Mouse (Mus musculus): ENCODE measurements at regions not wholly inside any gene's neighbourhood (a gene's known extent, or its start where the extent isn't known, plus 50 kb on each side); places are given as distances from the start of the nearest gene placed in this dataset.
A peak's percentile ranks its signal among the peaks of the same experiment; 100 is the strongest.

DNA sequence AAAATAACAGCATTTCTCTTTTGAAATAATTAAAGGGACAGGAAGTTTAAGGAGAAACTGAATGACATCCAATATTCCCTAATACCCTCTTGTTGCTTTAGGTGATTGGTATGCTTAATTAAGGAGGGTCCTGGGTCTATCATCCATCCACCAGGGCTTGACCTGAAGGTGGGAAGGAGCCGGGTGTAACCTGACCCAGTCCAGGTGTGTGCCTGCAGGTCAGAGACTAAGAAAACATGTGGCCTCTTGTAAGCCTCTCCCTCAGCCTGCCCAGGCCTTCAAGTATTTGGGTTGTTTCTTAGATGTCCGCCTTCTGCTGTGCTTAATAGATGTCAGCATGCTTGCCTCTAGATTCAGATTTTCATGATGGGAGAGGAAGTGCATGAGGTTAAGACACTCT lies 74.7 kb upstream of the Gm10295 start:
- peak; percentile 73 for DNase-seq (ENCODE audit: low spot score)

DNA sequence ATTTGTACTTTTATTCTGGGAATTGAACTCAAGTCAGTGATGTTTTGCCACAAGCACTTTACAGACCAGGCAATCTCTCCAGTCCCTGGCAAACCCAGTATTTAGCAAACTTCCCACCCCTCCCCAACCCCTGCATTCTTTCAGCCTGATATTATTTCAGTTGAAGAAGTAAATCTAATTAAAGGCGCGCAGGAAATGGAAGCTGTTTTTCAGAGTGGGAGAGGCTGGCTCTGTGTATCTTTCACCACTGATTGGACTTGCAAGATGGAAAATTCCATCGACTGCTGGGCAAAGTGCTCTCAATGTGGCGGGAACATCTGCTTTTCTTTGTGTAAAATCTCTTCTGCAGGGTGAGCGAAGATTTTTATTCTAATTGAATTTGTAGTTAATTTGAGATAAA lies 68.0 kb upstream of the Gm10295 start:
- H3K27ac ChIP-seq (replicated peaks), result no peak overlapping the region; the same call in 1 of the 2 replicates
- DNase-seq (ENCODE audit: low spot score), result peak; percentile 24
- H3K4me1 ChIP-seq, result peaks cover 9% of the 10 kb centered on the region
- 63% methylated on average over 5 of the region's 5 CpGs for WGBS
- H3K36me3 ChIP-seq (replicated peaks), result no peaks in the 10 kb centered on the region
- H3K4me3 ChIP-seq, result no peak overlapping the region
- H3K9me3 ChIP-seq, result no peaks in the 10 kb centered on the region
- H3K27me3 ChIP-seq (replicated peaks; ENCODE audit: low read depth, poor library complexity, severe bottlenecking), result no peaks in the 10 kb centered on the region

More for the DNA sequence above, 74.7 kb upstream of the Gm10295 start:
- no peaks in the 10 kb centered on the region for H3K27me3 ChIP-seq (replicated peaks; ENCODE audit: low read depth, poor library complexity, severe bottlenecking)
- WGBS, result 23% methylated on average over 2 of the region's 2 CpGs
- H3K36me3 ChIP-seq (replicated peaks), result no peaks in the 10 kb centered on the region
- H3K9me3 ChIP-seq, result no peaks in the 10 kb centered on the region
- H3K4me1 ChIP-seq, result peaks cover 8% of the 10 kb centered on the region
- H3K4me3 ChIP-seq, result no peak overlapping the region
- no peak overlapping the region for H3K27ac ChIP-seq (replicated peaks)

- no peak overlapping the region; the same call in 1 of the 2 replicates for H3K27ac ChIP-seq (replicated peaks)
- no peak for DNase-seq (ENCODE audit: low spot score)
- WGBS, result 61% methylated on average over 3 of the region's 3 CpGs
These were observed 67.6 kb upstream of the Gm10295 start for GRCm38 (mm10) chr7:71418856-71419255.

DNA sequence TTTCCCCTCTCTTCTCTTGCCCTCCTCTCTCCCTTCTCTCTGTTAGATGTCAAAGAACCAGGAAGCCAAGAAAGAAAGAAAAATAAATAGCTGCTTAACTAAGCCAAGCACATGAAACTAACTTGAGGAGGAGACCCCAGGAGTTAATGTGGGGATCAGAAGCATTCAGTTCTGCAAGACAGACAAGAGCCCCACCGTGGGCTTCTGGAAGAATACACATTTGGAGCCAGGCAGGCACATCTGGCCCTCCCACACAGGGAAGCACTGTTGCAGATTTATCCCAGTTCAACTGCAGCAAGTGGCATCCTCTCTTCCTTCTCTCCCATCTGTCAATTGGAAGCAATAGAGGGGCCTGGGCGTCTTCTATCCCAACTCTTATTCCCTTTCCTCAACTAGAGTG lies 63.5 kb upstream of the Gm10295 start:
- Histone ChIP-seq H3K4me1 (peaks cover 25% of the 10 kb centered on the region), H3K9me3 (no peaks in the 10 kb centered on the region), H3K36me3 (replicated peaks) (no peaks in the 10 kb centered on the region), H3K27me3 (replicated peaks; ENCODE audit: low read depth, poor library complexity, severe bottlenecking) (peaks cover 16% of the 10 kb centered on the region), H3K4me3 (no peak overlapping the region), H3K27ac (replicated peaks) (no peak overlapping the region)
- no peak for DNase-seq (ENCODE audit: low spot score)
- WGBS, result 61% methylated on average over 2 of the region's 2 CpGs

More at GRCm38 (mm10) chr7:71418856-71419255, 67.6 kb upstream of the Gm10295 start:
- H3K36me3 ChIP-seq (replicated peaks), result no peaks in the 10 kb centered on the region
- H3K4me1 ChIP-seq, result peaks cover 9% of the 10 kb centered on the region
- H3K4me3 ChIP-seq, result no peak overlapping the region
- H3K27me3 ChIP-seq (replicated peaks; ENCODE audit: low read depth, poor library complexity, severe bottlenecking), result no peaks in the 10 kb centered on the region
- no peaks in the 10 kb centered on the region for H3K9me3 ChIP-seq

DNA sequence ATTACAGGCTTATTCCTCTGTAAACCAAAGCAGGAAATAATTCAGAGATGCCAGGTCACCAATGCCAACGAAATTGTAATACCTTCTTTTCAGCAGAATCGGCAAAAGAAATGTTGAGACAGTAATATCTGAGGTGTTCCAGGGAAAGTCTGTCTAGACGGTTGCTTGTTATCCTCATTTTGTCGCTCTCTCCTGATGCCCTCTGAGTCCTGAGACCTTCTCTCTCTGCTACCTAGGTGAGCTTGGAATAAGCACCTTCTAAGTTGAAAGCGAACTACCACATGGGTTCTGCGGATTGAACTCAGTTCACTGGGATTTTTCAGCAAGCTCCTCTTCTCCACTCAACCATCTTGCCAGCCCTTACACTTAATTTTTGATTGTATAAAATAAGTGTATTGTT lies 61.8 kb upstream of the Gm10295 start:
- Histone ChIP-seq H3K9me3 (no peaks in the 10 kb centered on the region), H3K4me3 (no peak overlapping the region), H3K27ac (replicated peaks) (no peak overlapping the region), H3K36me3 (replicated peaks) (no peaks in the 10 kb centered on the region), H3K4me1 (peaks cover 20% of the 10 kb centered on the region), H3K27me3 (replicated peaks; ENCODE audit: low read depth, poor library complexity, severe bottlenecking) (peaks cover 20% of the 10 kb centered on the region)
- DNase-seq (ENCODE audit: low spot score), result no peak
- WGBS, result 88% methylated on average over 6 of the region's 6 CpGs

GRCm38 (mm10) chr7:71412079-71412478 lies 60.8 kb upstream of the Gm10295 start:
- H3K4me1 ChIP-seq, result peaks cover 20% of the 10 kb centered on the region
- H3K9me3 ChIP-seq, result no peaks in the 10 kb centered on the region
- H3K27me3 ChIP-seq (replicated peaks; ENCODE audit: low read depth, poor library complexity, severe bottlenecking), result peaks cover 27% of the 10 kb centered on the region
- peak overlapping the region; percentile 49 for H3K4me3 ChIP-seq
- WGBS, result 4% methylated on average over 12 of the region's 12 CpGs
- H3K36me3 ChIP-seq (replicated peaks), result no peaks in the 10 kb centered on the region
- peak overlapping the region; percentile 83 for H3K27ac ChIP-seq (replicated peaks)
- peak; percentile 88 for DNase-seq (ENCODE audit: low spot score)

DNA sequence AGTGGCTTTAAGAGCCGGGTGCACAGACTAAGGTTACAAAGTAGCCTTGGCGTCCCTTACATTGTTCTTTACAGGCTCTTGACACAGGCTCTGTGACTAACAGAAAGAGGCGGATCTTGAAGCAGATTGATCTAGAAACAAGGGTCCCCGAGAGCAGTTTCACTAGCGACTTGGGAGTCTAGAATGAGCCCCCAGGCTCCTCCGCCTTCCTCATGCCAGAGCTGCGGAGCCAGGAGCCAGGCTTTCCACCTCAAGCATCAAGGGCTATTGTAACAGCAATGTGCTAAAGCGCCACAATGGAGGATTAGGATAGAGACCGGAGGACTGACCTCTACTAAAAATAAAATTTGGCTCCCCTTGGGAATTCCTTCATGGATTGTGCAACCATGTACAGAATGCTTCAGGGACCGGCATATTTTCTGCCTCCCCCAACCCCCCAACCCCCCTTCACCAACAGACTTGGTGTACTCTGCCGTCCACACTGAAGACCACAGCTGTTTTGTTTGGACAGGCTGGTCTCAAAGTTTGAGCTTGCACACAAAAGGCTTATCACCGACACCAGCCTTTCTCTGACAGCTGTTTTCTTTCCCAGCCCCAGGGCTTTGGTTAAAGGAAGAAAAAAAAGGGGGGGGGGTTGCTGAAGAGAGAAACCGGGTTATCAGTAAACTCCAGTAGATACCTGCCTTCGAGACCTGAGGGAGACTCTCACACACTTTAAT lies 60.2 kb upstream of the Gm10295 start:
- peaks cover 30% of the 10 kb centered on the region for H3K27me3 ChIP-seq (replicated peaks; ENCODE audit: low read depth, poor library complexity, severe bottlenecking)
- H3K36me3 ChIP-seq (replicated peaks), result no peaks in the 10 kb centered on the region
- 6% methylated on average over 14 of the region's 14 CpGs for WGBS
- H3K4me1 ChIP-seq, result peaks cover 20% of the 10 kb centered on the region
- peak; percentile 62 for DNase-seq (ENCODE audit: low spot score)
- H3K4me3 ChIP-seq, result peak overlapping the region; percentile 49
- H3K27ac ChIP-seq (replicated peaks), result peak overlapping the region; percentile 83
- H3K9me3 ChIP-seq, result no peaks in the 10 kb centered on the region

DNA sequence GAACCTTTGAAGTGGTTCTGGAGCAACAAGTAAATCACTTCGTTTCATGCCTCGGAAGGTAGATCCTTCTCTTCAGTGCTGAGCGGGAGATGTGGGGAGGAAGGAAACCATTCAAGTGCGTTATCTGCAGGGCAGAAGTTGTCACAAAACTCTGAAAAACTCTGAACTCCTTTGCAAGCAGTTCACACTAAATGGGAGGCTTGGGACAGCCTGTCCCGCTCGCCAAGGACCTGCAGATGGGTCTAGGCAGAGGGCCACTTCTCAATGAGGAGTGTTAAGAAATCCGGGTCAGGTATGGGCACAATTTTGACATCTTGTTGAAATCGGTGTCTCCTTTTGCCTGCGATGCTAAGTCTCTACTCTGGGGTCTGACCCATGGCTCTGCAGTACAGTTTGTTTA lies 58.6 kb upstream of the Gm10295 start:
- WGBS, result 79% methylated on average over 9 of the region's 9 CpGs
- DNase-seq (ENCODE audit: low spot score), result no peak
- H3K4me3 ChIP-seq, result no peak overlapping the region
- H3K27me3 ChIP-seq (replicated peaks; ENCODE audit: low read depth, poor library complexity, severe bottlenecking), result peaks cover 34% of the 10 kb centered on the region
- H3K4me1 ChIP-seq, result peaks cover 25% of the 10 kb centered on the region
- 0 out of 2 replicates have a peak overlapping the region, but pooled peaks have one; percentile 20 for H3K27ac ChIP-seq (replicated peaks)
- no peaks in the 10 kb centered on the region for H3K36me3 ChIP-seq (replicated peaks)
- no peaks in the 10 kb centered on the region for H3K9me3 ChIP-seq

- WGBS, result 65% methylated on average over 5 of the region's 5 CpGs
- H3K27ac ChIP-seq (replicated peaks), result no peak overlapping the region
- no peaks in the 10 kb centered on the region for H3K36me3 ChIP-seq (replicated peaks)
- peaks cover 25% of the 10 kb centered on the region for H3K4me1 ChIP-seq
- H3K9me3 ChIP-seq, result no peaks in the 10 kb centered on the region
- no peak for DNase-seq (ENCODE audit: low spot score)
- H3K4me3 ChIP-seq, result no peak overlapping the region
- peaks cover 34% of the 10 kb centered on the region for H3K27me3 ChIP-seq (replicated peaks; ENCODE audit: low read depth, poor library complexity, severe bottlenecking)
These were observed 57.8 kb upstream of the Gm10295 start for GRCm38 (mm10) chr7:71409061-71409460.

- no peak for DNase-seq (ENCODE audit: low spot score)
- Histone ChIP-seq H3K4me3 (no peak overlapping the region), H3K27me3 (replicated peaks; ENCODE audit: low read depth, poor library complexity, severe bottlenecking) (peaks cover 33% of the 10 kb centered on the region), H3K9me3 (no peaks in the 10 kb centered on the region), H3K4me1 (peaks cover 17% of the 10 kb centered on the region), H3K27ac (replicated peaks) (0 out of 2 replicates have a peak overlapping the region, but pooled peaks have one; percentile 7), H3K36me3 (replicated peaks) (no peaks in the 10 kb centered on the region)
- WGBS, result 68% methylated on average over 8 of the region's 8 CpGs
These were observed 55.0 kb upstream of the Gm10295 start for GRCm38 (mm10) chr7:71406283-71406682.
